Mouse (Mus musculus) cortical plate, adult 2 months (tissue): ENCODE measurements around the gene Ino80d.

ENCODE experiments used
- CTCF ChIP-seq: fragments of 200-500 bp; IDR thresholded peaks from 2 replicates; pipeline ENCODE4 v1.5.1; 2011; ENCODE audit warnings: mild to moderate bottlenecking, control low read depth, low read length; ENCODE audit not compliant: insufficient read depth; ENCODE audit errors: extremely low read depth
- POLR2A ChIP-seq: fragments of 200-500 bp; IDR thresholded peaks from 2 replicates; pipeline ENCODE4 v1.6.1; 2011; ENCODE audit warnings: mild to moderate bottlenecking, low read length, control low read depth; ENCODE audit not compliant: insufficient read depth; ENCODE audit errors: extremely low read depth

DNA sequence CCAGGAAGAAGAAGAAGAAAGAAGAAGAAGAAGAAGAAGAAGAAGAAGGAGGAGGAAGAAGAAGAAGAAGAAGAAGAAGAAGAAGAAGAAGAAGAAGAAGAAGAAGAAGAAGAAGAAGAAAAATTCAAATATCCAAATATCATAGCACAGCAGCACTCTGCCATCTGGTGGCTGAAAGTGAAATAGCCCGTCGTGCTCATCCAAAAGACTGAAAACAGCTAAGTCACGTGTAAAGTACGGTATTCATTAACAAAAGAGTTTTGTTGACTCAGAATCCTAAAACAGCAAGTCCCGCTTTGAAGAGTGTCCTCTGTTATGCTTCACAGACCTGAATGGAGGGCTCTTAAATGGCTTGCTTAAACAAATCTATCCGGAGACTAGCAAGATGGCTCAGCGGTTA lies 128.2 kb downstream of the Ino80d start:
- TF ChIP-seq CTCF = peak; percentile 75
- TF ChIP-seq POLR2A = no peak
